Mouse (Mus musculus) embryo, embryonic 11.5 days (tissue): ENCODE results near the gene Robo1.

Experiments
- DNase-seq: peaks from one replicate; pipeline ENCODE4 v3.0.0-alpha.2; 2012; ENCODE audit warnings: low read depth, low spot score

The Robo1 gene

GRCm38 (mm10) chr16:72811908-72812307 lies 503.8 kb downstream of the Robo1 start:
- DNase-seq = no peak

- no peak for DNase-seq
Measured at GRCm38 (mm10) chr16:72828381-72828780, 520.3 kb downstream of the Robo1 start.

- no peak for DNase-seq
Measured at GRCm38 (mm10) chr16:72829530-72829929, 521.4 kb downstream of the Robo1 start.

GRCm38 (mm10) chr16:72830394-72831056 lies 522.4 kb downstream of the Robo1 start:
- DNase-seq = no peak

GRCm38 (mm10) chr16:72834266-72834665 lies 526.2 kb downstream of the Robo1 start:
- no peak for DNase-seq

- no peak for DNase-seq
Measured at GRCm38 (mm10) chr16:72839031-72839430, 530.9 kb downstream of the Robo1 start.

- DNase-seq = no peak
Measured at GRCm38 (mm10) chr16:72841066-72841465, 533.0 kb downstream of the Robo1 start.

GRCm38 (mm10) chr16:72854101-72854500 lies 546.0 kb downstream of the Robo1 start:
- no peak for DNase-seq

- DNase-seq = no peak
Measured at GRCm38 (mm10) chr16:72854809-72855503, 546.9 kb downstream of the Robo1 start.

- no peak for DNase-seq
Measured at GRCm38 (mm10) chr16:72861707-72862277, 553.7 kb downstream of the Robo1 start.

- DNase-seq = no peak
Measured at GRCm38 (mm10) chr16:72866011-72866410, 557.9 kb downstream of the Robo1 start.

- no peak for DNase-seq
Measured at GRCm38 (mm10) chr16:72874934-72875732, 567.0 kb downstream of the Robo1 start.

GRCm38 (mm10) chr16:72888108-72888507 lies 580.0 kb downstream of the Robo1 start:
- DNase-seq = no peak

- no peak for DNase-seq
Measured at GRCm38 (mm10) chr16:72889401-72889800, 581.3 kb downstream of the Robo1 start.

- DNase-seq = no peak
Measured at GRCm38 (mm10) chr16:72897125-72897524, 589.0 kb downstream of the Robo1 start.

GRCm38 (mm10) chr16:72908895-72909294 lies 600.8 kb downstream of the Robo1 start:
- DNase-seq = no peak

- no peak for DNase-seq
Measured at GRCm38 (mm10) chr16:72913134-72913533, 605.0 kb downstream of the Robo1 start.

- DNase-seq = no peak
Measured at GRCm38 (mm10) chr16:72914068-72914630, 606.0 kb downstream of the Robo1 start.

- DNase-seq = no peak
Measured at GRCm38 (mm10) chr16:72920013-72920412, 611.9 kb downstream of the Robo1 start.

GRCm38 (mm10) chr16:72924423-72925224 lies 616.5 kb downstream of the Robo1 start:
- DNase-seq = peak; percentile 32
